9 mouse cellular contexts compared by ENCODE assay signal in genomic region chr11:116218263-116218662, GRCm38 (mm10). TPM values are rescaled to one million over a fixed set of nuclear protein-coding genes. Genes with fewer than 3 reads are reported as not detected.
A peak's percentile ranks its signal among the peaks of the same experiment; 100 is the strongest.
DNase-seq lines count a peak whose midpoint lies in the region; ATAC-seq lines count a peak whose summit lies in the region.
"Had no signal": no experiment of that assay in that cellular context is flagged by ENCODE, and none has a peak within 500 bp of the region (broad histone marks: within the 10 kb centered on the region; RNA-seq: fewer than 3 reads in every experiment).

No protein-coding gene starts in this region.

- peak; percentile 72 to 84 for DNase-seq in heart, adult 18-20 months
- DNase-seq in heart, postnatal 25 days (ENCODE audit: low spot score) = no peak
- DNase-seq in forebrain, embryonic 14.5 days (ENCODE audit: low spot score) = no peak
- peak; percentile 81 for DNase-seq in lung, postnatal 36 days
- no peak for DNase-seq in layer of hippocampus, postnatal 25 days (ENCODE audit: extremely low spot score in 1 of 2, low spot score in 1 of 2)
- no peak for DNase-seq in left cerebral cortex, adult 8-10 months (ENCODE audit: low spot score in 2 of 2)
- DNase-seq in cerebellum, adult 11-12 months = no peak

- H3K9me3 ChIP-seq in forebrain, embryonic 14.5 days (replicated peaks; ENCODE audit: control insufficient read depth, low read length) = peaks cover 5% of the 10 kb centered on the region; the same call in 1 of the 2 replicates
- H3K9me3 ChIP-seq in intestine, embryonic 16.5 days (ENCODE audit: control insufficient read depth, low read length) = peaks cover 3% of the 10 kb centered on the region; the same call in 1 of the 2 replicates

- H3K4me2 ChIP-seq in forebrain, embryonic 14.5 days (ENCODE audit: low read length) = no peak overlapping the region
- H3K4me2 ChIP-seq in intestine, embryonic 16.5 days (ENCODE audit: low read depth, low read length) = no peak overlapping the region

- 90% methylated on average over 2 of the region's 2 CpGs for WGBS in forebrain, embryonic 14.5 days
- WGBS in intestine, embryonic 16.5 days = 73% methylated on average over 2 of the region's 2 CpGs

- no peaks in the 10 kb centered on the region for H3K36me3 ChIP-seq in forebrain, embryonic 14.5 days (ENCODE audit: control insufficient read depth, insufficient read depth, low read length)
- H3K36me3 ChIP-seq in intestine, embryonic 16.5 days (ENCODE audit: control insufficient read depth, insufficient read depth, low read length) = no peaks in the 10 kb centered on the region

- peaks cover 19% of the 10 kb centered on the region for H3K27me3 ChIP-seq in forebrain, embryonic 14.5 days (replicated peaks; ENCODE audit: control insufficient read depth, insufficient read depth, low read length)
- H3K27me3 ChIP-seq in intestine, embryonic 16.5 days (replicated peaks; ENCODE audit: control insufficient read depth, insufficient read depth, low read length) = 0 out of 2 replicates have a peak, but pooled peaks cover 5% of the 10 kb centered on the region
- H3K27me3 ChIP-seq: CH12.LX had no signal

- ATAC-seq in forebrain, embryonic 14.5 days = no peak
- ATAC-seq in intestine, embryonic 16.5 days = no peak

- H3K4me1 ChIP-seq in forebrain, embryonic 14.5 days (ENCODE audit: control insufficient read depth, insufficient read depth, low read length) = peaks cover 12% of the 10 kb centered on the region
- peaks cover 31% of the 10 kb centered on the region for H3K4me1 ChIP-seq in intestine, embryonic 16.5 days (ENCODE audit: control insufficient read depth, insufficient read depth, low read length)

- H3K4me3 ChIP-seq in forebrain, embryonic 14.5 days (ENCODE audit: low read depth, low read length) = no peak overlapping the region
- no peak overlapping the region for H3K4me3 ChIP-seq in intestine, embryonic 16.5 days (ENCODE audit: low read length)

- H3K9ac ChIP-seq in forebrain, embryonic 14.5 days (ENCODE audit: low read length) = no peak overlapping the region
- H3K9ac ChIP-seq in intestine, embryonic 16.5 days (ENCODE audit: low read depth, low read length) = no peak overlapping the region

- intact Hi-C loops in heart, postnatal 25 days (cut with DNase I) = loop anchor here (2.0 kb wide), 2 partner anchors 51 to 79 kb away; partner anchors contain the start of gene Mrpl38

- H3K27ac ChIP-seq in forebrain, embryonic 14.5 days (ENCODE audit: low read depth, low read length) = peak overlapping the region; percentile 74
- H3K27ac ChIP-seq in intestine, embryonic 16.5 days (ENCODE audit: low read length) = peak overlapping the region; percentile 58

RNA-seq across cellular contexts. Expression of gene Acox1, which starts 19.4 kb away (rescaled TPM):
- 100 to 1,000 TPM; 171 to 200 TPM for total RNA-seq in heart, adult 18-20 months (2021)
- 100 to 1,000 TPM; 123 to 137 TPM for total RNA-seq in heart, postnatal 25 days (2021)
- 48.1 and 56.3 TPM in 2 replicates for polyA plus RNA-seq in forebrain, embryonic 14.5 days (2014; fragmentation: Nextera tagmentation; extraction: Ambion mirVana)
- 85.5 and 104 TPM in 2 replicates for polyA plus RNA-seq in intestine, embryonic 16.5 days (2015; fragmentation: Nextera tagmentation; extraction: Ambion mirVana)
- 100 to 1,000 TPM; 117 to 118 TPM for total RNA-seq in layer of hippocampus, postnatal 25 days (2021)
- 100 to 1,000 TPM; 122 to 132 (median 126) TPM for total RNA-seq in left cerebral cortex, adult 8-10 months (2022)

RNA-seq across cellular contexts. Expression of gene Ten1, which starts 19.6 kb away (rescaled TPM):
- total RNA-seq in heart, adult 18-20 months (2021) = 10 to 100 TPM; 14.1 to 17.4 TPM
- total RNA-seq in heart, postnatal 25 days (2021) = 10 to 100 TPM; 15.5 to 19.3 TPM
- polyA plus RNA-seq in forebrain, embryonic 14.5 days (2014; fragmentation: Nextera tagmentation; extraction: Ambion mirVana) = 81.8 and 83.2 TPM in 2 replicates
- polyA plus RNA-seq in intestine, embryonic 16.5 days (2015; fragmentation: Nextera tagmentation; extraction: Ambion mirVana) = 106 and 115 TPM in 2 replicates
- 10 to 100 TPM; 41.4 to 45.1 TPM for total RNA-seq in layer of hippocampus, postnatal 25 days (2021)
- total RNA-seq in left cerebral cortex, adult 8-10 months (2022) = 10 to 100 TPM; 34.4 to 47.6 (median 39.6) TPM

RNA-seq across cellular contexts. Expression of gene Evpl, which starts 19.6 kb away (rescaled TPM):
- under 1 TPM; 0.15 to 0.46 TPM for total RNA-seq in heart, adult 18-20 months (2021)
- total RNA-seq in heart, postnatal 25 days (2021) = under 1 TPM; 0.75 to 0.98 TPM
- 0.11 and 0.17 TPM in 2 replicates for polyA plus RNA-seq in forebrain, embryonic 14.5 days (2014; fragmentation: Nextera tagmentation; extraction: Ambion mirVana)
- polyA plus RNA-seq in intestine, embryonic 16.5 days (2015; fragmentation: Nextera tagmentation; extraction: Ambion mirVana) = 1.9 and 2.5 TPM in 2 replicates
- total RNA-seq in layer of hippocampus, postnatal 25 days (2021) = under 1 TPM; 0.26 to 0.59 TPM
- total RNA-seq in left cerebral cortex, adult 8-10 months (2022) = 1 to 10 TPM; 2.1 to 2.8 (median 2.5) TPM

RNA-seq across cellular contexts. Expression of gene Fbf1, which starts 50.3 kb away (rescaled TPM):
- 10 to 100 TPM; 13.5 to 18.1 TPM for total RNA-seq in heart, adult 18-20 months (2021)
- total RNA-seq in heart, postnatal 25 days (2021) = 10 to 100 TPM; 16.1 to 17.2 TPM
- polyA plus RNA-seq in forebrain, embryonic 14.5 days (2014; fragmentation: Nextera tagmentation; extraction: Ambion mirVana) = 25.9 and 44.4 TPM in 2 replicates
- 15.4 and 16.9 TPM in 2 replicates for polyA plus RNA-seq in intestine, embryonic 16.5 days (2015; fragmentation: Nextera tagmentation; extraction: Ambion mirVana)
- 10 to 100 TPM; 74.6 to 96.0 TPM for total RNA-seq in layer of hippocampus, postnatal 25 days (2021)
- total RNA-seq in left cerebral cortex, adult 8-10 months (2022) = 10 to 100 TPM; 68.8 to 81.3 (median 76.5) TPM

RNA-seq across cellular contexts. Expression of gene Srp68, which starts 55.8 kb away (rescaled TPM):
- total RNA-seq in heart, adult 18-20 months (2021) = 10 to 100 TPM; 59.0 to 67.2 TPM
- 10 to 100 TPM; 61.9 to 62.9 TPM for total RNA-seq in heart, postnatal 25 days (2021)
- 53.2 and 60.4 TPM in 2 replicates for polyA plus RNA-seq in forebrain, embryonic 14.5 days (2014; fragmentation: Nextera tagmentation; extraction: Ambion mirVana)
- polyA plus RNA-seq in intestine, embryonic 16.5 days (2015; fragmentation: Nextera tagmentation; extraction: Ambion mirVana) = 90.9 and 94.8 TPM in 2 replicates
- total RNA-seq in layer of hippocampus, postnatal 25 days (2021) = 10 to 100 TPM; 61.5 to 61.7 TPM
- 10 to 100 TPM; 66.5 to 72.8 (median 70.5) TPM for total RNA-seq in left cerebral cortex, adult 8-10 months (2022)

Comparison
In these comparisons a context has a peak if more than half of its experiments do, and no peak if none do; other contexts are left out.
1. DNase-seq: peak in heart, adult 18-20 months (2 of 2) and lung, postnatal 36 days (single experiment); none in heart, postnatal 25 days (single experiment), forebrain, embryonic 14.5 days (single experiment), layer of hippocampus, postnatal 25 days (0 of 2), left cerebral cortex, adult 8-10 months (0 of 2) and cerebellum, adult 11-12 months (single experiment).